Mouse (Mus musculus): ENCODE data around the gene Lrrk1. TPM values are rescaled to one million over a fixed set of nuclear protein-coding genes. Genes with fewer than 3 reads are reported as not detected.

Lrrk1 gene
- polyA plus RNA-seq, 1 experiment from 2014 or later: 4.6 TPM

DNA sequence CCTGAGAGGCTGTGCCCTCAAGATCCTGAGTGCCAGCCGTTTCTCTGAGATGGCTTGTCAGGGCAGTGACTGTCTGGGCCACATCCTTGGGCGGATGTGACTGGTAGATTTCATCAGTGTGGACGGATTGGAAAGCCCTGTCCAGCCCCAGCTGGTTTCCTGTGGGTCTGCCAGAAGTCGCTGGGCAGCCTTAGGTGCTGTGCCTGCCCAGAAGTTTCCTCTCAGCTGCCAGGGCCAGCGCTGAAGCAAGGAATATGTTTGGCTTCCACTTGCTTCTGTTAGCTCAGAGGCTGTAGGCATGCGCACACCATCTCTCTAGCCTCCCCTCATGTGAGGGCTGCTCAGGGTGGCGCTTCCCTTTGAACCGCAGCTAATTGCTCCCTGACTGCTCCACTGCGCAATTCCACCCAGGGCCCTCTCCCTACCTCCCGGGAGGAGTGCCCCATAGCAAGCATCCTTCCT lies 209.0 kb downstream of the Lrrk1 start:
- no peak for DNase-seq (ENCODE audit: low spot score)
- Histone ChIP-seq H3K9me3 (replicated peaks) (no peaks in the 10 kb centered on the region), H3K4me3 (no peak overlapping the region), H3K36me3 (peaks cover 23% of the 10 kb centered on the region), H3K27ac (replicated peaks) (no peak overlapping the region), H3K4me1 (peaks cover 6% of the 10 kb centered on the region; the same call in 1 of the 2 replicates), H3K27me3 (ENCODE audit: low read depth, poor library complexity, severe bottlenecking) (no peaks in the 10 kb centered on the region)
- 79% methylated on average over 10 of the region's 10 CpGs for WGBS

DNA sequence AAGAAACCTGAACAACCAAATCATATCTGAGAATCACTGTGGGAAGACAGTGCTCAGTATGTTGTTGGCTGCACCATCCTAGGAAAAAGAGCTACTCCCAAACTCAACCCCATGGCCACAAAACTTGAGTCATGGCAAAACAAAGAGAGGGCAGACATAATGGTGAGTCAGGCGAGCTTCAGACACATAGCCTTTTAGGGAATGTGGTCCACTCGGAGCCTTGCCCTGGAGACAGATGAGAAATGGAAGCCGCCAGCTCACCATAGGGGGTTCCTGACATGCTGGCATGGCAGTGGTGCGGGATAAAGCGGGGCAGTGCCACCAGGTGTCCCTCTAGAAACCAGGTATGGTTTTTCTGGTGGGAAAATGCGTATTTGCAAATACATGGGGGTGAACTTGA lies 210.0 kb downstream of the Lrrk1 start:
- peaks cover 6% of the 10 kb centered on the region; the same call in 1 of the 2 replicates for H3K4me1 ChIP-seq
- no peaks in the 10 kb centered on the region for H3K9me3 ChIP-seq (replicated peaks)
- H3K27me3 ChIP-seq (ENCODE audit: low read depth, poor library complexity, severe bottlenecking): no peaks in the 10 kb centered on the region
- no peak overlapping the region for H3K4me3 ChIP-seq
- peaks cover 34% of the 10 kb centered on the region for H3K36me3 ChIP-seq
- H3K27ac ChIP-seq (replicated peaks): no peak overlapping the region
- WGBS: 93% methylated on average over 6 of the region's 6 CpGs
- no peak for DNase-seq (ENCODE audit: low spot score)

DNA sequence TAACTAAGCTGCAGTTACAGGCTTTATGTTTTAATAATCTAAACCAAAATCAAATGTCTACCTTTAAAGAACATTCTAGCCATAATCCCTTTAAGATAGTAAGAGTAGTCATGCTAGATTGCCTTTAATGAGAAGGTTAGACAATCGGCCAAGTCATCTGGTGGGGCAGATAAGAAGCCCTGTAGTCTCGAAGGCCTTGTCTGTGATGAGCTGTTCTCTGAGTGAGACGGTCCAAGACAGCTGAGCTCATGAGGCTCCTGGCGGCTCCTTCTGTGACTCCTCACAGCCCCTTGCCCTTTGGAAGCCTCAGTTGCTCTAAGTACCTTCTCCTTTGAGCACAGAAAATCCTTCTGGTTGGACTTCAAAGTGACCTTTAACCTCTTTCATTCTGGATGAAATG lies 211.2 kb downstream of the Lrrk1 start:
- H3K9me3 ChIP-seq (replicated peaks): no peaks in the 10 kb centered on the region
- H3K4me1 ChIP-seq: peaks cover 6% of the 10 kb centered on the region; the same call in 1 of the 2 replicates
- 85% methylated on average over 4 of the region's 4 CpGs for WGBS
- no peak overlapping the region for H3K27ac ChIP-seq (replicated peaks)
- no peak overlapping the region for H3K4me3 ChIP-seq
- no peaks in the 10 kb centered on the region for H3K27me3 ChIP-seq (ENCODE audit: low read depth, poor library complexity, severe bottlenecking)
- peaks cover 45% of the 10 kb centered on the region for H3K36me3 ChIP-seq
- DNase-seq (ENCODE audit: low spot score): no peak

Small RNA genes within 50 kb of the gene (microRNA-seq; reads per million reads assigned to microRNA genes)
- not detected for gene Mir7057

Other genes starting within 250 kb of the Lrrk1 start
- gene Gm10974, start 22.4 kb downstream of the Lrrk1 start, polyA plus RNA-seq (2016; fragmentation: Nextera tagmentation; extraction: Ambion mirVana): not detected in 2 replicates
- 0.94 and 9.2 TPM in 2 replicates for gene Aldh1a3, start 39.2 kb upstream of the Lrrk1 start, polyA plus RNA-seq (2016; fragmentation: Nextera tagmentation; extraction: Ambion mirVana)

All from midbrain, embryonic 10.5 days (tissue).